Mouse (Mus musculus) lung, postnatal 0 days (tissue): Measurements from ENCODE around the gene Sipa1l1.

Source experiments
- CTCF ChIP-seq: IDR thresholded peaks from 2 replicates; pipeline ENCODE4 v1.5.1; 2016; ENCODE audit warnings: antibody characterized with exemption, mild to moderate bottlenecking
- EP300 ChIP-seq: IDR thresholded peaks from 2 replicates; pipeline ENCODE4 v1.6.1; 2016; ENCODE audit warnings: antibody characterized with exemption, mild to moderate bottlenecking, control low read depth

GRCm38 (mm10) chr12:82362796-82363195 is 193.7 kb downstream of the Sipa1l1 start:
- TF ChIP-seq CTCF = no peak
- no peak for TF ChIP-seq EP300
